Mouse (Mus musculus) heart, postnatal 36 days (tissue): Measurements from ENCODE around the gene Pde4c. TPM values are rescaled to one million over a fixed set of nuclear protein-coding genes. Genes with fewer than 3 reads are reported as not detected.

ENCODE experiments used
- DNase-seq, 2 experiments: peaks; one replicate each; pipeline ENCODE4 v3.0.0; 2021 to 2022
- intact Hi-C: fragments of 180-260 bp; cut with DNase I; formaldehyde crosslinking; loops from one replicate; pipeline ENCODE4 v1.15.1; 2025
- total RNA-seq, 2 experiments: library from RNA; stranded (reverse); gene quantifications; 2 replicates each; pipeline ENCODE4 v1.2.3; 2021

Gene Pde4c
- total RNA-seq, 2 experiments from 2014 or later, result 2.0 to 3.7 TPM

- intact Hi-C loops, result loop anchor here (2.0 kb wide), 1 partner anchor 16 kb away; no protein-coding TSS in a partner anchor
- peak; percentile 99 for DNase-seq
These were observed 53.2 kb downstream of the Pde4c start, which contains the start of gene Pik3r2 for GRCm38 (mm10) chr8:70776496-70777444. Gene Pik3r2 (minus strand): TSS chr8:70776713.

GRCm38 (mm10) chr8:70780093-70780492 is 56.6 kb downstream of the Pde4c start:
- DNase-seq, result no peak
- intact Hi-C loops, result no loop called here

- no peak for DNase-seq
- intact Hi-C loops, result no loop called here
These were observed 63.0 kb downstream of the Pde4c start for GRCm38 (mm10) chr8:70786291-70787050.

GRCm38 (mm10) chr8:70787051-70787445 is 63.5 kb downstream of the Pde4c start:
- no peak for DNase-seq
- intact Hi-C loops, result no loop called here

- intact Hi-C loops, result no loop called here
- DNase-seq, result no peak
These were observed 64.6 kb downstream of the Pde4c start for GRCm38 (mm10) chr8:70787941-70788667.

- no peak for DNase-seq
- intact Hi-C loops, result no loop called here
These were observed 65.5 kb downstream of the Pde4c start for GRCm38 (mm10) chr8:70789046-70789445.

- DNase-seq, result no peak
- intact Hi-C loops, result no loop called here
These were observed 67.3 kb downstream of the Pde4c start for GRCm38 (mm10) chr8:70790846-70791245.

GRCm38 (mm10) chr8:70791294-70791701 is 67.8 kb downstream of the Pde4c start:
- intact Hi-C loops, result no loop called here
- DNase-seq, result no peak

GRCm38 (mm10) chr8:70791975-70792691 is 68.6 kb downstream of the Pde4c start:
- intact Hi-C loops, result loop anchor here (2.0 kb wide), 1 partner anchor 15 kb away; the partner anchor contains the start of gene Pik3r2
- DNase-seq, result peak; percentile 99

- intact Hi-C loops, result loop anchor here (2.0 kb wide), 1 partner anchor 16 kb away; the partner anchor contains the start of gene Pik3r2
- peak in 1 of 2 experiments; percentile 35 for DNase-seq
These were observed 69.2 kb downstream of the Pde4c start for GRCm38 (mm10) chr8:70792700-70793099.

GRCm38 (mm10) chr8:70794215-70794614 is 70.7 kb downstream of the Pde4c start:
- intact Hi-C loops, result no loop called here
- DNase-seq, result no peak

- intact Hi-C loops, result no loop called here
- no peak for DNase-seq
These were observed 71.8 kb downstream of the Pde4c start for GRCm38 (mm10) chr8:70795370-70795769.

- intact Hi-C loops, result loop anchor here (2.0 kb wide), 1 partner anchor 20 kb away; no protein-coding TSS in a partner anchor
- peak in 1 of 2 experiments; percentile 18 for DNase-seq
These were observed 73.0 kb downstream of the Pde4c start for GRCm38 (mm10) chr8:70796403-70797080.

- peak; percentile 84 to 89 for DNase-seq
- intact Hi-C loops, result loop anchor here (2.0 kb wide), 1 partner anchor 19 kb away; no protein-coding TSS in a partner anchor
These were observed 73.9 kb downstream of the Pde4c start for GRCm38 (mm10) chr8:70797081-70798070.

- DNase-seq, result peak; percentile 30 to 48
- intact Hi-C loops, result no loop called here
These were observed 74.8 kb downstream of the Pde4c start for GRCm38 (mm10) chr8:70798281-70798680.

- no peak for DNase-seq
- intact Hi-C loops, result no loop called here
These were observed 77.1 kb downstream of the Pde4c start for GRCm38 (mm10) chr8:70800648-70801047.
